Mouse (Mus musculus): Measurements from ENCODE around the gene Rassf5.
A peak's percentile ranks its signal among the peaks of the same experiment; 100 is the strongest.

Rassf5 gene

DNA sequence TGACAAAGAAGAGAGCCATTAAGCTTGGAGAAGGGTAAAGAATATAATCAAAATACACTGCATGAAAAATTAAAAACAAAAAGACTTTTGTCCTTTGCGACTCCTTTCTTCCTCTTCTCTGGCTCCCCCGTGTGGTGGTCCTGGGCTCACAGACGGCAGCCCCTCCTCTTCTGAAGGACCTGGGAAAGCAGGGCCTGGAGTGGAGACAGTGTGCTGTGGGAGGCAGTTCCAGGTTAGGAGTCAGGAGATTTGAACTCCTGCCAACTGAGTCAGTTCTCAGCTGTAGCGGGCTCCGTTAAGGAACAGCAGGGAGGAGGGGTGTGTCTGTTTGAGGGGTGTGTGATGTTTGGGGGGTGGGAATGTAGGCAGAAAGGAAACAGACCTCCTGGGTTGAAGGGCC is 37.5 kb downstream of the Rassf5 start:
- peak; percentile 43 to 61 for DNase-seq

DNA sequence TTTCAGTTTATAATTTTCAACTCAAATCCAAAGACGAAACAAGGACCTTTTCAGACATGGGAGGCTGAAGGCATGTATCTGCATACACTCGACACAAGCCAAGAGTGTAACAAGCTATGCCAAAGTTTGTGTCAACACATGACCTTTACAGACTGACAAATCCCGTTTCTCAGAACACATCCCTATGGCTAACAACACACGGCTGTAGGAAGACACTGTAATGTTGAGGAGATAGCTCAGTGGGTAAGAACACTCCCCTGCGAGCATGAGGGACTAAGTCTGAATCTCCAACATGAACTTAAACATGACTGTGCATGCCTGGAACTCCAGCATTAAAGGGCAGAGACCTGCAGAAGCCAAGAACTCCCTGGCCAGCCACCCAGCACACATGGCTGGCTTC is 38.7 kb downstream of the Rassf5 start:
- DNase-seq: no peak

DNA sequence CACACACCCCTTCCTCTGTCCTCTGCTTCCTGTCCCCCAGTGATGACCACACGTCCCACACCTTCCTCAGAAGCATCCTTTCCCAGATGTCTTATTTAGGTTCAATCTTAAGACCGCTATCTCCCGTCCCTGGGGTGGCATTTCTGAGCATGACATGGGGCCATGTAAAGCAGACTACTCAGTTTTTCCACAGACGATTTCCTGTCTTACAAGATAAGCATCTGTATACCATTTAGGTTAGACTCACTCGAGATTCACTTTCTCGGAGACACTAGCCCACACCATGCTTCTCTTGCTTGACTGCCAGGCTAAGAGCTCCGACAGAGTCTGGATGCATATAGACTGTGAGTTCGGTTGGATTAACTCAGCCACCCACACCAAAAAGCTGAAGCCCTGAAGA is 40.6 kb downstream of the Rassf5 start:
- peak in 1 of 2 experiments; percentile 64 for DNase-seq

DNA sequence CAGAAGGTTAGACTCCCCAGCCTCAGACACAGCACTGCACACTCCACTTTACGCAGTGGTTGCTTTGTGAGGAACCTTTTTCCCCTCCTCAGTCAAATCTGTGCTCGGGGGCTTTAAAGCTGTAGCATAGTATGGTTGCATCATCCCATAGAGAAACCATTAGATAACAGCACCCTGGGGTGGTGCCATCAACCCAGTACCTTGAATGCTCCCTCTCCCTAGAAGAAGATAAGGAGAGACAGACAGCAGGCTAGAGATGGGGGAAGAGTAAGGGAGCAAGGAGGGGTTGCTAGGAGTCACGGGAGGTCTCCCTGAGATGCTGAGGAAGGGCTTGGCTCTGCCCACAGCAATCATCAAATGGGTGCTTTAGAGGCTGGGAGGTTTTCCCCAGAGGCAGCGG is 43.7 kb downstream of the Rassf5 start:
- no peak for DNase-seq

DNA sequence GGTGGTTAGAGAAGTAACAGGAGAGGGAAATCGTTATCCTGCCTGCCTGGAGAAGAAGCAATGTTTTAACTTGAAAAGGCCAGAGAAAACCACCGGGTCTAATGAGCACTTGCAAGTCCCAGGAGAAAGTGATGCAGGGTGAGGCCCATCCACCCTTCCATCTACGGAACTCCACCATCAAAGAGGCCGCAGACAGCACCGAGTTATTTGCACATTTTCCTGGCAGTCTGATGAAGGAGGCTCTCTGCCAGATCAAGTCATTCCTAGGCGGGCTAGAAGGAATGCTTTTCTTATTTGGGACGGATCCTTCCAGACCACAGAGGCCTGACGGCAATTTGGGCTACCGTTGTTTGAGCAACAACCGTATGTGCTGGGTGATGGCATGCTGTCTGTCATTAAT is 44.5 kb downstream of the Rassf5 start:
- DNase-seq: no peak

DNA sequence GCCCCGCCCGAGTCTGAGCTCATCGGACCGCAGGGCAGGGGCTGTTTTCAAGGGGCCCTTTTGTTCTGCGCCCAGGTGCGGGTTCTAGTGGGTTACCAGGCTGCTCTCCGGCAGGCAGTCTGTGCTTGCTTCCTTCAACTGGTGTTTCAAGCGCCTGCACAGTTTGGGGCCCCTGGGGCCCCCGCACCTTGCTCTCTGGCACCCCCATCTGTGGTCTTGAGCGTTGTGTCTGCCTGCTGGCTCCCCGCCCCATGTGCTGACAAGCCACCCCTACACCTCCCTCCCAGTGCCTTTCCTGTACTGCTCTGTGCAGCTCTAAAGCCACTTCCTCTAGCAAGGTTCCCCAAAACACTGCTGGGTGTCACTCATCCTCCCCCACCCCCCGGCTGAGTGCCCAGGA is 45.1 kb downstream of the Rassf5 start:
- DNase-seq: peak; percentile 98 to 99

DNA sequence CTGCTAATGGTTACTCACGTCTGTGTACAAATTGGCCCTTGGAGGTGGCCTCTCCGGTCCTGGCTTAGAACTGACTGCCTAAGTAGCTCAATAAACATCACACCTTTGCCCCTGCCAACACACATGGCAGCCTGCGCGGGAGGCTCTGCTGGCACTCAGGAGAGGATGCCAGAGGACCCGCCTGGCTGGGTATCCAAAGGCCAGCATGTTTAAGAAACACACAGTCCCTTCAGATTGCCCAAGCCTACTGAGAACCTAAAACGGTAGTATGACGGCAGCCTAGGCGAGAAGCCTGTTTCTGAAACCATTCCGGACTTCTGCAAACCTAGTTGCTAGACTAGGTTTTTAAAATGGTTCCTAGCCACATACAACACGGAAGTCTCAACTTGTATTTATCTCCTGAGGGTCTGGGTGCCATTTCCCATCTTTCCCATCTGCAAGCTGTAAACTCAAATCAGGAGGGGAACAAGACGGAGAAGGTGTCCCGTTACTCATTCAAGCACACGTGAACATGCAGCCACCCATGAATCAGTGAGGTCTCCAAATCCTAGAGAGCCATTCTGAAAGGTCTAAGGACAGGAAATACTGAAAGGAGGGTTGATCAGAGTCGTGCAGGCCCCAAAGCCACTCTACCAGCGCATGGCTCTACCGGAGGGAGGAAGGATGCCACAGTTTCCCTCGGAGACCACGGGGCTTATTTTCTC is 45.8 kb downstream of the Rassf5 start:
- DNase-seq: no peak

DNA sequence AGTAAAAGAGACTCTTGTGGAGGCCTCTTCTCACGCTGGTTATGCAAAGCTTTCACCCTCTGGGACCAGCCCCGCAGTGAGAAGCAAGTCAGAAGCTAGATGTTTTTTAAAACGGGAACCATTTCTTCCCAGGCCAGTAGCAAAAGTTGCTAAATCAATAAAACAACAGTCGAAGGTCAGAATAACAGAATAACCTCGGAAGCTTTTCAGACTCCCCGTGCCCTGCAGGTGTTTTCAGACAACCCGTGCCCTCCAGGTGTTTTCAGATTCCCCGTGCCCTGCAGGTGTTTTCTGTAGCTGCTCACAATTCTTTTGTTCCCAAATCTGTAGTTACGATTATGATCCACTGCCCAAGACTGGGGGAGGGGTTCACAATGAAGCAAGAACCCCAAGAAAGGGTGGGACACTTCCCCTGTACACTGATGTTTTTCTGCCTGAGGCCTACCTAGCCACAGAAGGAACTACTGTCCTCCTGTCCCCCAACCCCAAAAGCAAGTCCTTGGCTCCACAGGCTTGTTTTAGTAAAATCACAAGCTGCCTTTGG is 46.6 kb downstream of the Rassf5 start:
- no peak for DNase-seq

DNA sequence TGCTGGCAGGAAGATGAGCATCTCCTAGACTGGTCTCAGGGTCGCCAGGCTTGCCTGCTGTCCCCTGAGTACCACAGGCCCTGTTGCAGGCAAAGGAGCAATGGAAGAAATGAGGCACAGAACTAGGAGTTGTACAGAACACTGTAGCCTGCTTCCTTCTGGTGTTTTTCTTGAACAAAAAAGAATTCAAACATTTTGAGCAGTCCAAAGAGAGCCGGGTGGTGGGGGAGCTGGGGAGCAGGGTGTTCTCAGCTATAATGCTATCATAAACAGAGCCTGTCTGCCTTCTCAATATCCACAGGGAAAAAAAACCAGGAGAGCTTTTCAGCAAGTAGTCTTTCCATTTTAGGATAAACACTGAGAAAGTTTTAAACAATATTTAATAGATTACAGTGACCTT is 49.0 kb downstream of the Rassf5 start:
- no peak for DNase-seq

DNA sequence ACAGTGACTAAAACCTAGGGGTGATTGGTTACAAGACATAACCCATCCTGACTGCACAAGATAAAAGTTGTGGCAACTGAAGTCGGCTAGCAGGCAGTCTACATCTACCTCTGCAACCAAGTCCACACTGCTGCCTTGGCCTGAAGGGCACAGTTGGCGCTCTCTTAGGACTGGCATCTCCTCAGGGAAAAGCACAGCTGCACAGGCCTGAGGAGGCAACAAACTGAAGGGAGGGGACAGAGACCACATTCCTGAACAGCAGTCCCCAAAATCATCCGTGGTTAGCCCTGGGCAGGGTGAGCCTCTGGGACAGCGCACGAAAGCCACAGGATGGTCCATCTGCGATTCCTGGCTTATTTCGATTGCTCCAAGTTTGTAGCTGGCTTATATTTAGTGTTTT is 49.4 kb downstream of the Rassf5 start:
- DNase-seq: no peak

DNA sequence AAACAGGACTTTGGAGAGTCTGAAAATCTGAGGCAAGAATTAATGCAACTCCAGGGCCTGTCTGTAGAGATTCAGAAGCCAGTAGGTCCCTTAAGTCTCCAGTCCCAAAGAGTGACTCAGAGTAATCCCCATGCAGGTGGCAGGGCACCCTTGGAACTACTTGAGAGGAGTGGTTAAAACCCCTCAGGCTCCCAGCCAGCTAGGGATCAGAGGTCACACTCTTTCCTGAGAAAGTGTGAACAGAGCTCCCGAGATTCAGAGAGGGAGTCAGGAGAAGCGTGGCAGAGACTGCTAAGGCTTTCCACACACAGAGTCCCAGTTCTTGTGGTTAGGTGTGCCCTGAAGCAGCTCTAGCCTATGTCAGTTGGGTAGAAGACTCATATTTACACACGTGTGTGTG is 51.3 kb downstream of the Rassf5 start:
- DNase-seq: no peak

DNA sequence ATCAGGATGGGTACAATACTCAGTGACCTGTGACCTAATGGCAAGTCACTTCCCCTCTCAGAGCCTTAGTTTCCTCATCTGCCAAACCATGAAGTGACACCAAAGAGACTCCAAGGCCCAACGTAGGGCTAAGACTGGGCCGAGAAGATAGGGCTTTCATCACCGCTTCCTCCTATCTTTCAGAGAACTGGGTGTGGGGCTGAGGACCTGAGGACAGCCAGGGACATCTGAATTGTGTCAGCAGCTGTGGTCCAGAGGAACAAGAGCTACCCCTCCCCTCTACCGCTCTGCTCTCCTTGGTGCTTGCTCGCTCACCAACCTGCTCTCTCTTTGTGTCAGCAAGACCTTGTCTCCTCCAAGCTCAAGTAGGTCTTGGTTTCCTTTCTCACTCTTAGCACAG is 56.4 kb downstream of the Rassf5 start:
- no peak for DNase-seq

DNA sequence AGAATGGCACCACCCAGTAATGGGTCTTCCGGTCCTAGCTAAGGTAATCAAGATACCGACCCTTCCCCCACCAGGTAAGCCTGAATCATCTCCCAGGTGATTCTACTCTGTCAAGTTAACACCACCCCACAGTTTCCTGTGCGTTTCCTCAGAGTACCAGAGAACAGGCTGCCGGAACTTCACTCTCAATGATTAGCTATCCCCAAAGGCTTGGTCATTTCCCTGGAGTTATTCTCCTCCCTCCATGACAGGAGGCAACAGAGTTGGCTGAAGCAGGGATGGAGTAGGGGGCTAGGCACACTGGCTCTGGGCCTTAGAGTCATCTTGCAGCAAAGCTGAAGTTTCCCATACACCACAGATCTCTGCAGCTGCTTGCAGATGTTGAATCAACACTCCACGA is 57.2 kb downstream of the Rassf5 start:
- no peak for DNase-seq

DNA sequence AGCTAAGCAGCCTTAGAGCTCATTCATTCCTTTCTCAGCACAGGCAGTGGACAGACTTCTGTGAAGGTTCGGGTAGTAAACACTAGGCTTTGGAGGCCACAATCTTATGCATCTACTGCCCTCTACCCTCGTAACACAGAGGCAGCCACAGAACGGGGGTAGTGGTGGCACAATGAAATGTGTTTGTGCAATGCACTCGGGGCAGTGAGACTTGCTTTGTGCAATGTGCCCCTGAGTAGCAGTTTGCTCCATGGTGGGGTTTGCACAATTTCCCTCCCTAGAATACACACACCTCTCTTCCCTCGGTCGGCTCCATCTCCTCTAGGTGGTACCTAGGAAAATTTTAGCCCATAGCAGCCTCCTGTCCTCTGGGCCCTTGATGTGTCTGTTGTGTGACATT is 58.1 kb downstream of the Rassf5 start:
- no peak for DNase-seq

DNA sequence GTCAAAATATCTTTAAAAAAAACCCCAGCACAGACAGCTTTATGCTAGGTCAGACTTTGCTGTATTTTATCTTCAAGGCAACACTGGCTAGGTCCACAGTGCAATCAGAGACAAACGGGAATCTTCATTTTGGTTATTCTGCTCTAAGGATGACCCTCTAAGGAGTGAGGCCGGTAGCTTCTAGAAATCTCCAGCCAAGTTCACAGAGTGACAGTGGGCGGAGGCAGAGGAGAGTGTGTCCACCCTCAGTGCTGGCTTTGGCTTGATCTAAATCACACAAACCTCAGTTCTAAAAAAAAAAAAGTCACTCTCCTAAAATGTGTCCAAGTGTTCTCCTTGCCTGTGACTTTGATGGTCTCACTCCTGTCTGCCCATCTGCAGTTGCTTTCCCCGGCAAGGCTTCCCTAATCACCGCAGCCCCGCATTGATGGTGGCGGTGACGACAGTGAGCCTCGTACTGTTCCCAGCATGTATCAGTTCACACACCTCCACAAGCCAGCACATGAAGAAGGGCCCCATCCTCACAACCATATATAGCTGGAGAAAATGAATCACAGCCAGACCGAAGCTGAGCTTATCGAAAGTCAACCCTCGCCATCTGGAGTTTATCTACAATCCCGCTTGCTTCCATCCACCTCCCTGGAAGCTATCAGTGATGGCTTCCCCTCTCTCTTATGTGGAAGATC is 59.1 kb downstream of the Rassf5 start:
- no peak for DNase-seq

DNA sequence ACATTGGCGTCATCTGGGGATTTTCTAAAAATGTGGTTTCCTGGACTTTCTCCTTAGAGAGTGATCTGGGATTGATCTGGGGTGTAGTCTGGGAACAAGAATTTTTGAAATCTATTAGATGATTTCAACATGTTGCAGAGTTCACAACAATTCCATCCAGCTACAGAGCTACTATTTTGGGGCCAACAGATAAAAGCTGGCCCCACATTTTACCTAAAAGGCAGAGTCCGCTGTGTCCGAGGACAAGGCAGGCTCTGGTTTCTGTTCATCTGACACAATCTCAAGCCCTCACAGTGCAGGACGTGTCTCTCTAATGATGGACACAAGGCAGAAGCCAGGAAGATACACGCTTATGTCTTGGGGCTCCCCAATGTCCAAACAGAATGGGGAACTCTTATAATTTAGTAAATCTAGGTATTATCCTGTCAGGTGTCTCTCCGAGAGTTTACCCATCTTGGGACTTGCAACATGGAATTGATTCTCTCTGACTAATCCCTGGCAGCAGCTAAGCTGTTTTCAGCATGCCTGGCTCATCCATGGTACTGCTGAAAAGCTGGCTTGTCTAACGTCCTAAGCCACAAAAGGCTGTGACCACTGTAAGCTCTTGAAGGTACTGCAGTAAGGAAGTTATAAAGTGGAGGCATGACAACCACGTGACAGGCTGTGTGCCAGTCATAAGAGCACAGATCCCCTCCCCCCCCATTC is 60.0 kb downstream of the Rassf5 start:
- DNase-seq: no peak

DNA sequence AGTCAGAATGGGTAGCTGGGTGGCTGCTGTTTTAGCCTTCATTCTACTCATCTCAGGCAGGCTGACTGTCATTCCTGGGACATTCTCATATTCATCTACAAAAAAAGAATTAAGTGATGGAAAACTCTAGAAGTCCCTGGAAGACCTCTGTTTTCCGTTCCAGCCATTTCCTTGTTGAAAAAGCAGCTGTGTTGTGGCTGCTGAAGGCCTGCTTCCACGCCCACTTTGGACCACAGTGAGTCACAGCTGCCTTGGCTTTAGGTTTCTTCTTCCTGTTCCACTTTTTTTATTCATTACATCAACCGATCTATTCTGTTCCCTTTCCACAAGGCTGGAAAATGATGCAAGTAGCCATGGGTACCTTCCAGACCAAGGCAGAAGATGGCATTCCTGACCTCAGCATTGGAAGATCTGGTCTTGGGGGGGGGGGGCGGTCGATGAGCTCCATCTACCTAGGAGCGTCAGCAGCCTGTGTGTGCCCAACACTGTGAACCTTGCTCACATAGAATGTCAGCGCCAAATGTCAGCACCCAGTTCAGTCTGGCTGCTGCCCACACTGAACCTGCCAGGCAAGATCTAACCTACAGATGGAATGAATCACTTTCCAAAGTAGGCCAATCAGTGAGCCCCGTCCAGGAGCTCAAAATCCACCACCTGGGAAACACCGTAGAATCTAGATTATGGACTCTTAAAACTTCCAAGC is 60.7 kb downstream of the Rassf5 start:
- no peak for DNase-seq

DNA sequence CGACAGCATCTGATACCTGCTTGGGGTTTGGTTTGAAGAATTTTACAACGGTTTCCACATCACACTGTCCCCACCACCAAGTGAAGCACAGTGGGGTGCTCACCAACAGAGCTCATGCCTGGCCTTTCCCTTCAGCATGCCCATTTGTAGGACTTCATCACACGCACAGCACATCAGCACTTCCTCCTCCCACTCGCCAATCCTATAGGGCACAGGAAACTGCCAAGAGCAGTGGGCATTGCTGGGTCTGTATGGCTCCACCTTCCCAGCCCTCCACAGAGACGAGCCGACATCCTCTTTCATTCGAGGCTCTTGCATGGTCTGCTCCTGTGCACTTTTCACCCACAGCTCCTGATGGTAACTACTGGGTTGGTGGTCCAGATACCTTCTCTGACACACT is 61.9 kb downstream of the Rassf5 start:
- DNase-seq: no peak

DNA sequence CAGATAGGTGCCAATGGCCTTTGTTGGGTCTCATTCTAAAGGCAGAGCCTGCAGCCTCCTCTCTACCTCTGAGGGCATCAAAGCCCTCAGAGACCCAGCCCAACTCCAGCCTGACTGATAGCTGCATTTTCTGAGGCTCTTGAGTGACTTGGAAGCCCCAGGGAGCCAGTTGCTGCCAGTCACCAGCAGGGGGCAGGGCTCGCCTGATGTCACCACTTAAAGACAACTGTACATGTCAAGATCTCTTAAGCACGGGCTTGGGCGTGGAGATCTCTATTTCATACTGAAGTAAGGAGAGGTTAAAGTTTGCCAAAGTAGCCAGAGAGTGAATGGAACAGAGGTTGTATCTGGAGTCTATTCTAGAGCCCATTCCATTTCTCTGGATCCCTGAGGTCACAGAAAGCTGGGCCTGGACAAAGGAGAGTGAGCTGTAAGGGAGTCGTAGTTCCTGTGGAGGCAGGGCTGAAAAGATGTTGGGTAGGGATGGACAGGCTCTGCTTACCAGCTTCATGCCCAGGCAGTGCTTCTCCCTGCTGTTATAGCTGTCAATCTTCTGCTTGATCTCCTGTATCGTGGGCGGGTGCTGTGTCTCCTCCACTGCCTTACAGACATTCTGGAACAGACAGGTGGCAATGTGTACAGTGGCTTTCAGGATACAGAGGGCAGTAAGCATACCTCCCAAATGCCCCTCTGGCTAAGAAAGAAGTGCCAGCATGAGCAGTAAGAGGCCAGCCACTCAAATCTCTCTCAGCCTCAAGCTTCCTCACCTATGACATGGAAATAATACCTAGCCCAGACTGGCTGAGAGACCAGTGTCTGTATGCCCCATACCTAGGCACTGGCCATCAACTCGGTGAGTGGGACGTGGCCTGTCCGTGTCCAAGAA is 63.2 kb downstream of the Rassf5 start:
- peak; percentile 62 to 76 for DNase-seq

DNA sequence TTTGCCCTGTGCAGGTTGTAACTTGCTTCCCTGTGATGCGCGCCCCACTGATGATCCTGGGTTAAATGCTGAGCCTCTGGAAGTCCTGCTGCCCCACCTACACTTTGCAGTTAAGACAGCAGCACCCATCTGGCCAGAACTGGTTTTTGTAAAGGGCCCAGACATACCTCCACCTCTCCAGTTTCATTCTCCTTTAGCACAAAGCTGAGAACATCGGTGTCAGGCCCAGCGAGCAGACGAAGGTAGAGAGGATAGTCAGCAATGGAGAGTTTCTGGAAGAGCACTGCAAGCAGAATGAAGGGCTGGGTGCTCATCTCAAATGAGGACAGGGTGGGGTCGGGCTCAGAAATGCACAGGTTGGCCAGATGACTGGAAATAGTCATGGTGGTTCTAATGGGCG is 64.7 kb downstream of the Rassf5 start:
- no peak for DNase-seq

DNA sequence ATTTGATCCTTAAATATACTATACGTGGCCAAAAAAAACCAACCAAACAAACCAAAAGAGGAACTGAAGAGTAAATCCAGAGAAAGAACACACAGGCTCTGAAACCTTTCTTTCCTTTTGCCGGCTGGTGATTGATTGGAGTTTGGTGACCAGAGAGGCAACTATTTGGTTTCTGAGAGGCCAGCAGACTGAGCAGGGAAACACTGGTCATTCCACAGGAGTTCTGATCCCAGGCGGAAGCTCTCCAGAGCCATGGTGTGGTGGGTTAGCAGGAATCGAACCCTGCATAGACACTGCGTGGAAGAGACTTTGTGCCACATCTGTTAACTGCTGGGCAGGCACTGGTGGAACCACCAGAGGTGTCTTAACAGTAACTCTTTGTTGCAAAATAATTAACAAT is 67.0 kb downstream of the Rassf5 start:
- no peak for DNase-seq

DNA sequence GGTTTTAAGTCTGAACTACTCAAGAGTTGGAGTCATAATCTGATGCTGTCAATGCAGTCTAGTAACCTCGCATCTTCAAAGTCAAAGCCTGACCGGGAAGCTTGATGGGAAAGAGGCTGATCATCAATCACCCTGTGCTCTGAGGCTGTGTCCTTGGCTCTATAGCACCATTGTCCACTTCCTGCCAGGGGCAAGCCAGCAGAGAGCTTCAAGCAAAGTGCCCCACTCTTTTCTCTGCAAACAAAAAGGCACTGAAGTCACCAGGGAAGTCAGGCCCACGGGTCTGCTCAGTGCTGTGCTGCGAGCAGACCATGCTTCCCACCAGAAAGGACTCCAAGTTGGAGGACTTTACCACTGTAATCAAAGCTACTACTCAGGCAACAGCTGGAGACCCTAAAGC is 67.8 kb downstream of the Rassf5 start:
- DNase-seq: no peak
